Mouse (Mus musculus): ENCODE data around the gene Gm13084. TPM values are rescaled to one million over a fixed set of nuclear protein-coding genes. Genes with fewer than 3 reads are reported as not detected.

Gm13084 gene
- not detected in 2 replicates for polyA plus RNA-seq (2012; rRNA removed; ENCODE audit: low replicate concordance)

GRCm38 (mm10) chr4:143815993-143816392 is at the start of gene Gm13084:
Gene Gm13084, minus strand, starts transcription at chr4:143816093.

GRCm38 (mm10) chr4:143846197-143846596 is 30.3 kb upstream of the Gm13084 start, which contains the start of gene Gm13103:
Gene Gm13103, plus strand, starts transcription at chr4:143846497.

GRCm38 (mm10) chr4:143789052-143789451 is 26.8 kb downstream of the Gm13084 start, which contains the start of gene Gm13023:
Gene Gm13023, plus strand, starts transcription at chr4:143789352.

Other genes with a start within 250 kb of the Gm13084 start
- gene Gm13083, start 201.1 kb downstream of the Gm13084 start, polyA plus RNA-seq (2012; rRNA removed; ENCODE audit: low replicate concordance) = not detected in 2 replicates
- gene Gm13088, start 158.8 kb downstream of the Gm13084 start, polyA plus RNA-seq (2012; rRNA removed; ENCODE audit: low replicate concordance) = not detected in 2 replicates
- not detected in 2 replicates for gene Gm13089, start 113.4 kb downstream of the Gm13084 start, polyA plus RNA-seq (2012; rRNA removed; ENCODE audit: low replicate concordance)
- not detected in 2 replicates for gene Gm13078, start 96.6 kb downstream of the Gm13084 start, polyA plus RNA-seq (2012; rRNA removed; ENCODE audit: low replicate concordance)
- gene Gm13023, start 26.7 kb downstream of the Gm13084 start, polyA plus RNA-seq (2012; rRNA removed; ENCODE audit: low replicate concordance) = not detected in 2 replicates
- not detected in 2 replicates for gene Gm13103, start 30.4 kb upstream of the Gm13084 start, polyA plus RNA-seq (2012; rRNA removed; ENCODE audit: low replicate concordance)
- not detected in 2 replicates for gene Pramef6, start 84.3 kb upstream of the Gm13084 start, polyA plus RNA-seq (2012; rRNA removed; ENCODE audit: low replicate concordance)
- not detected in 2 replicates for gene Pramef25, start 134.9 kb upstream of the Gm13084 start, polyA plus RNA-seq (2012; rRNA removed; ENCODE audit: low replicate concordance)
- gene Gm13101, start 150.9 kb upstream of the Gm13084 start, polyA plus RNA-seq (2012; rRNA removed; ENCODE audit: low replicate concordance) = not detected in 2 replicates
- gene Pramef17, start 178.3 kb upstream of the Gm13084 start, polyA plus RNA-seq (2012; rRNA removed; ENCODE audit: low replicate concordance) = not detected in 2 replicates
- not detected in 2 replicates for gene Pramel4, start 243.0 kb upstream of the Gm13084 start, polyA plus RNA-seq (2012; rRNA removed; ENCODE audit: low replicate concordance)